Mouse (Mus musculus) spleen, adult 2 months (tissue): ENCODE data around the gene Immp2l. TPM values are rescaled to one million over a fixed set of nuclear protein-coding genes. Genes with fewer than 3 reads are reported as not detected.
A peak's percentile ranks its signal among the peaks of the same experiment; 100 is the strongest.

Experiments used
- DNase-seq, 2 experiments: peaks; one replicate each; pipeline versions ENCODE4 v3.0.0 to v3.0.0-alpha.2; 2012 to 2021; ENCODE audit warnings: low spot score in 2 of 2, low read depth in 1 of 2
- H3K27ac ChIP-seq: fragments of 200-500 bp; 2 replicates; pipeline ENCODE4 v1.5.1; 2012; ENCODE audit warnings: low read length, inconsistent platforms; ENCODE audit not compliant: insufficient read depth
- H3K27me3 ChIP-seq: fragments of 200-500 bp; 2 replicates; pipeline ENCODE4 v1.6.1; 2012; ENCODE audit warnings: mild to moderate bottlenecking, moderate library complexity, low read length, inconsistent platforms; ENCODE audit not compliant: control insufficient read depth, insufficient read depth
- H3K36me3 ChIP-seq: fragments of 200-500 bp; 2 replicates; pipeline ENCODE4 v1.6.1; 2012; ENCODE audit warnings: mild to moderate bottlenecking, low read length, inconsistent platforms; ENCODE audit not compliant: control insufficient read depth, insufficient read depth
- H3K4me1 ChIP-seq: fragments of 200-500 bp; 2 replicates; pipeline ENCODE4 v1.6.1; 2011; ENCODE audit warnings: inconsistent platforms; ENCODE audit not compliant: control insufficient read depth, insufficient read depth, insufficient read length
- H3K4me3 ChIP-seq: fragments of 200-500 bp; 2 replicates; pipeline ENCODE4 v1.5.1; 2011; ENCODE audit warnings: mild to moderate bottlenecking, inconsistent platforms; ENCODE audit not compliant: insufficient read depth, insufficient read length; ENCODE audit errors: extremely low read depth
- CTCF ChIP-seq: fragments of 200-500 bp; IDR thresholded peaks from 2 replicates; pipeline ENCODE4 v1.5.1; 2011; ENCODE audit warnings: mild to moderate bottlenecking, inconsistent platforms; ENCODE audit not compliant: insufficient read depth, insufficient read length, insufficient replicate concordance; ENCODE audit errors: extremely low read depth
- POLR2A ChIP-seq: fragments of 200-500 bp; IDR thresholded peaks from 2 replicates; pipeline ENCODE4 v1.6.1; 2011; ENCODE audit warnings: low read depth, low read length, inconsistent platforms
- WGBS: fragments of 180-500 bp; shearing (Covaris S2); methylation state at CpG from one replicate; pipeline ENCODE4 v1.1.7; 2018; 5-methylcytosine and 5-hydroxymethylcytosine counted together
- polyA plus RNA-seq: library from polyadenylated mRNA; depleted of rRNA; stranded (reverse); fragments of >200 nt; gene quantifications from 2 replicates; pipeline ENCODE4 v1.2.3, GENCODE M21; 2012

Gene Immp2l
- polyA plus RNA-seq, 1 experiment: 3.0 TPM

GRCm38 (mm10) chr12:41961038-41961437 is 937.1 kb downstream of the Immp2l start:
- peak in 1 of 2 experiments; percentile 36 for DNase-seq
- Histone ChIP-seq H3K4me1 (no peaks in the 10 kb centered on the region), H3K27ac (no peak overlapping the region), H3K27me3 (no peaks in the 10 kb centered on the region), H3K36me3 (no peaks in the 10 kb centered on the region), H3K4me3 (no peak overlapping the region)
- TF ChIP-seq POLR2A (no peak), CTCF (no peak)
- 14% methylated on average over 4 of the region's 4 CpGs for WGBS

- 73% methylated on average over 1 of the region's 1 CpGs for WGBS
Observed at GRCm38 (mm10) chr12:41991408-41991807, 967.5 kb downstream of the Immp2l start.

More at GRCm38 (mm10) chr12:41991408-41991807, 967.5 kb downstream of the Immp2l start:
- Histone ChIP-seq H3K27ac (no peak overlapping the region), H3K4me3 (no peak overlapping the region), H3K36me3 (no peaks in the 10 kb centered on the region), H3K27me3 (no peaks in the 10 kb centered on the region), H3K4me1 (no peaks in the 10 kb centered on the region)
- DNase-seq: no peak
- TF ChIP-seq CTCF (no peak), POLR2A (no peak)
